Mouse (Mus musculus) Patski (cell line): ENCODE measurements at regions not wholly inside any gene's neighbourhood (a gene's known extent, or its start where the extent isn't known, plus 50 kb on each side); places are given as distances from the start of the nearest gene placed in this dataset.
"Not testable (repeated sequence)": the region's sequence is repeated elsewhere in the genome, so short reads cannot be mapped to it uniquely, and the experiment has no call there.

Experiments used
- ATAC-seq: fragments of 100-300 bp; one replicate; pipeline ENCODE4 v1.8.0; 2021
- CTCF ChIA-PET: fragments of 350-600 bp; sonication (Branson Sonifier 250); formaldehyde crosslinking; loops from one replicate; lab custom pipeline; 2022; ENCODE audit warnings: inconsistent platforms; lab: Charles Lee
- POLR2A ChIA-PET: fragments of 350-600 bp; sonication (Branson Sonifier 250); formaldehyde crosslinking; loops from one replicate; lab custom pipeline; 2022; ENCODE audit warnings: antibody characterized with exemption, inconsistent platforms; lab: Charles Lee
- DNase-seq: peaks from one replicate; pipeline ENCODE4 v3.0.0-alpha.2; 2011; ENCODE audit warnings: low read depth, low spot score
- H3K27me3 ChIP-seq: fragments of 371-371 bp; one replicate; pipeline ENCODE4 v1.5.1; 2021
- CTCF ChIP-seq: fragments of 100-300 bp; IDR thresholded peaks from one replicate; pipeline ENCODE4 v1.5.1; 2021
- in situ Hi-C: fragments of 300-500 bp; cut with MboI; formaldehyde crosslinking; loops from 3 replicates; pipeline ENCODE4 v1.11.1; 2018; ENCODE audit warnings: low pct_unique_long_range_greater_than_20kb, mixed read lengths

- TF ChIP-seq CTCF = no peak
- ATAC-seq (no peak), DNase-seq (no peak)
- ChIA-PET CTCF (no interaction called here), POLR2A (no interaction called here)
- no peaks in the 10 kb centered on the region for H3K27me3 ChIP-seq
- in situ Hi-C loops = no loop called here
These were observed 355.7 kb upstream of the Zwint start for GRCm38 (mm10) chr10:72298824-72299551.

GRCm38 (mm10) chr10:72309045-72309444 lies 345.6 kb upstream of the Zwint start:
- in situ Hi-C loops, CTCF ChIA-PET, POLR2A ChIA-PET: not testable (repeated sequence)

GRCm38 (mm10) chr10:72318308-72318707 lies 336.3 kb upstream of the Zwint start:
- CTCF ChIA-PET = no interaction called here
- no peak for DNase-seq
- no peaks in the 10 kb centered on the region for H3K27me3 ChIP-seq
- POLR2A ChIA-PET = no interaction called here
- ATAC-seq = no peak
- no peak for TF ChIP-seq CTCF
- in situ Hi-C loops = no loop called here

More at GRCm38 (mm10) chr10:72309045-72309444, 345.6 kb upstream of the Zwint start:
- H3K27me3 ChIP-seq, DNase-seq, ATAC-seq: not testable (repeated sequence)

- ChIA-PET POLR2A (no interaction called here), CTCF (no interaction called here)
- in situ Hi-C loops = no loop called here
- no peak for ATAC-seq
- no peak for DNase-seq
- no peaks in the 10 kb centered on the region for H3K27me3 ChIP-seq
- no peak for TF ChIP-seq CTCF
These were observed 334.3 kb upstream of the Zwint start for GRCm38 (mm10) chr10:72320307-72320706.

GRCm38 (mm10) chr10:72326624-72327023 lies 328.0 kb upstream of the Zwint start:
- ChIA-PET POLR2A (no interaction called here), CTCF (no interaction called here)
- ATAC-seq (no peak), DNase-seq (no peak)
- H3K27me3 ChIP-seq = no peaks in the 10 kb centered on the region
- in situ Hi-C loops = no loop called here
- TF ChIP-seq CTCF = no peak

- ATAC-seq = no peak
- DNase-seq = peak; percentile 1
- ChIA-PET CTCF (no interaction called here), POLR2A (no interaction called here)
- no peaks in the 10 kb centered on the region for H3K27me3 ChIP-seq
- TF ChIP-seq CTCF = no peak
- in situ Hi-C loops = no loop called here
These were observed 307.4 kb upstream of the Zwint start for GRCm38 (mm10) chr10:72347253-72347652.

GRCm38 (mm10) chr10:72347949-72348663 lies 306.5 kb upstream of the Zwint start:
- no peaks in the 10 kb centered on the region for H3K27me3 ChIP-seq
- TF ChIP-seq CTCF = no peak
- ATAC-seq (no peak), DNase-seq (no peak)
- in situ Hi-C loops = no loop called here
- ChIA-PET POLR2A (no interaction called here), CTCF (no interaction called here)

GRCm38 (mm10) chr10:72352810-72353209 lies 301.8 kb upstream of the Zwint start:
- ChIA-PET CTCF (interaction anchor here (1.3 kb wide), 1 partner anchor 15 kb away, joined by 3 read pairs; no protein-coding TSS in a partner anchor), POLR2A (no interaction called here)
- DNase-seq (no peak), ATAC-seq (no peak)
- in situ Hi-C loops = no loop called here
- TF ChIP-seq CTCF = no peak
- no peaks in the 10 kb centered on the region for H3K27me3 ChIP-seq

GRCm38 (mm10) chr10:72353515-72353914 lies 301.1 kb upstream of the Zwint start:
- ChIA-PET POLR2A (no interaction called here), CTCF (no interaction called here)
- no peak for DNase-seq
- H3K27me3 ChIP-seq = no peaks in the 10 kb centered on the region
- no peak for ATAC-seq
- in situ Hi-C loops = no loop called here
- no peak for TF ChIP-seq CTCF

- ATAC-seq = no peak
- ChIA-PET CTCF (no interaction called here), POLR2A (no interaction called here)
- no peak for TF ChIP-seq CTCF
- H3K27me3 ChIP-seq = no peaks in the 10 kb centered on the region
- DNase-seq = no peak
- in situ Hi-C loops = loop anchor here (10.0 to 25.0 kb wide), 2 partner anchors 529 to 1071 kb away; no protein-coding TSS in a partner anchor
These were observed 271.3 kb upstream of the Zwint start for GRCm38 (mm10) chr10:72383351-72383750.

- DNase-seq (no peak), ATAC-seq (no peak)
- ChIA-PET POLR2A (no interaction called here), CTCF (no interaction called here)
- H3K27me3 ChIP-seq = no peaks in the 10 kb centered on the region
- TF ChIP-seq CTCF = no peak
- in situ Hi-C loops = loop anchor here (10.0 to 25.0 kb wide), 2 partner anchors 530 to 1073 kb away; no protein-coding TSS in a partner anchor
These were observed 269.8 kb upstream of the Zwint start for GRCm38 (mm10) chr10:72384826-72385225.
